Mouse (Mus musculus) testis, adult 2 months (tissue): ENCODE measurements around the gene Olfr734. TPM values are rescaled to one million over a fixed set of nuclear protein-coding genes. Genes with fewer than 3 reads are reported as not detected.

Source experiments
- H3K27ac ChIP-seq: fragments of 200-500 bp; 2 replicates; pipeline ENCODE4 v1.5.1; 2012; ENCODE audit warnings: low read depth, low read length; ENCODE audit not compliant: control insufficient read depth, insufficient read depth
- H3K27me3 ChIP-seq: fragments of 200-500 bp; 2 replicates; pipeline ENCODE4 v1.6.1; 2012; ENCODE audit warnings: mild to moderate bottlenecking, low read length, moderate library complexity; ENCODE audit not compliant: control insufficient read depth, insufficient read depth
- H3K36me3 ChIP-seq: fragments of 200-500 bp; 2 replicates; pipeline ENCODE4 v1.6.1; 2012; ENCODE audit warnings: mild to moderate bottlenecking, low read length; ENCODE audit not compliant: control insufficient read depth, insufficient read depth
- H3K4me1 ChIP-seq: fragments of 200-500 bp; 2 replicates; pipeline ENCODE4 v1.6.1; 2012; ENCODE audit warnings: low read length; ENCODE audit not compliant: control insufficient read depth, insufficient read depth
- H3K4me3 ChIP-seq: fragments of 200-500 bp; 2 replicates; pipeline ENCODE4 v1.5.1; 2012; ENCODE audit warnings: low read depth, mild to moderate bottlenecking, low read length, moderate library complexity, mixed read lengths; ENCODE audit not compliant: control insufficient read depth
- CTCF ChIP-seq: fragments of 200-500 bp; IDR thresholded peaks from 2 replicates; pipeline ENCODE4 v1.5.1; 2012; ENCODE audit warnings: low read depth, mild to moderate bottlenecking, inconsistent platforms, low read length, moderate library complexity; ENCODE audit not compliant: control insufficient read depth, insufficient read depth, insufficient replicate concordance
- POLR2A ChIP-seq: fragments of 200-500 bp; IDR thresholded peaks from 2 replicates; pipeline ENCODE4 v1.6.1; 2012; ENCODE audit warnings: low read depth, mild to moderate bottlenecking, inconsistent platforms, low read length, moderate library complexity; ENCODE audit not compliant: control insufficient read depth
- polyA plus RNA-seq: library from polyadenylated mRNA; depleted of rRNA; stranded (reverse); fragments of >200 nt; gene quantifications from 2 replicates; pipeline ENCODE4 v1.2.3, GENCODE M21; 2012; rRNA removed

The Olfr734 gene
- 0.10 and 0.37 TPM in 2 replicates for polyA plus RNA-seq

GRCm38 (mm10) chr14:50326661-50327060, at the start of gene Olfr734:
TSS of gene Olfr734 (minus strand) at chr14:50326761.
- Histone ChIP-seq H3K4me3 (no peak within 1 kb of the TSS), H3K27ac (no peak within 1 kb of the TSS), H3K4me1 (no peaks in the 10 kb centered on the region), H3K27me3 (no peaks in the 10 kb centered on the region), H3K36me3 (no peaks in the 10 kb centered on the region)
- TF ChIP-seq POLR2A = no peak
- no peak for TF ChIP-seq CTCF

GRCm38 (mm10) chr14:50363561-50363960, 37.0 kb upstream of the Olfr734 start:
- H3K36me3 ChIP-seq = no peaks in the 10 kb centered on the region
- no peak overlapping the region for H3K27ac ChIP-seq
- no peak overlapping the region for H3K4me3 ChIP-seq
- no peak for TF ChIP-seq POLR2A
- TF ChIP-seq CTCF = no peak
- no peaks in the 10 kb centered on the region for H3K4me1 ChIP-seq
- H3K27me3 ChIP-seq = no peaks in the 10 kb centered on the region

- H3K4me1 ChIP-seq = no peaks in the 10 kb centered on the region
- H3K36me3 ChIP-seq = no peaks in the 10 kb centered on the region
- TF ChIP-seq CTCF (no peak), POLR2A (no peak)
- H3K27me3 ChIP-seq = no peaks in the 10 kb centered on the region
- H3K27ac ChIP-seq = no peak overlapping the region
- no peak overlapping the region for H3K4me3 ChIP-seq
Measured at GRCm38 (mm10) chr14:50360480-50360879, 33.9 kb upstream of the Olfr734 start.

GRCm38 (mm10) chr14:50357593-50357992, 31.0 kb upstream of the Olfr734 start, which contains the start of gene Tlr11:
TSS of gene Tlr11 (plus strand) at chr14:50357914.
- Histone ChIP-seq H3K4me1 (no peaks in the 10 kb centered on the region), H3K36me3 (no peaks in the 10 kb centered on the region), H3K4me3 (no peak within 1 kb of the TSS), H3K27ac (no peak within 1 kb of the TSS), H3K27me3 (no peaks in the 10 kb centered on the region)
- TF ChIP-seq POLR2A (no peak), CTCF (no peak)

GRCm38 (mm10) chr14:50356725-50357124, 30.2 kb upstream of the Olfr734 start:
- Histone ChIP-seq H3K36me3 (no peaks in the 10 kb centered on the region), H3K27ac (no peak overlapping the region), H3K4me1 (no peaks in the 10 kb centered on the region), H3K27me3 (no peaks in the 10 kb centered on the region), H3K4me3 (no peak overlapping the region)
- TF ChIP-seq POLR2A = no peak
- TF ChIP-seq CTCF = no peak

- TF ChIP-seq CTCF = peak; percentile 41; the same call in 1 of the 2 replicates
- TF ChIP-seq POLR2A = no peak
- no peaks in the 10 kb centered on the region for H3K4me1 ChIP-seq
- no peaks in the 10 kb centered on the region for H3K36me3 ChIP-seq
- no peak overlapping the region for H3K4me3 ChIP-seq
- no peak overlapping the region for H3K27ac ChIP-seq
- H3K27me3 ChIP-seq = no peaks in the 10 kb centered on the region
Measured at GRCm38 (mm10) chr14:50352438-50352837, 25.9 kb upstream of the Olfr734 start.

GRCm38 (mm10) chr14:50348796-50349195, 22.2 kb upstream of the Olfr734 start, which contains the start of gene Olfr735:
TSS of gene Olfr735 (minus strand) at chr14:50348872.
- Histone ChIP-seq H3K27ac (no peak within 1 kb of the TSS), H3K4me1 (no peaks in the 10 kb centered on the region), H3K27me3 (no peaks in the 10 kb centered on the region), H3K4me3 (no peak within 1 kb of the TSS), H3K36me3 (no peaks in the 10 kb centered on the region)
- TF ChIP-seq POLR2A (no peak), CTCF (no peak)

GRCm38 (mm10) chr14:50301422-50301821, 25.1 kb downstream of the Olfr734 start, which contains the start of gene Olfr733:
TSS of gene Olfr733 (minus strand) at chr14:50301522.
- Histone ChIP-seq H3K4me3 (no peak within 1 kb of the TSS), H3K36me3 (no peaks in the 10 kb centered on the region), H3K27me3 (no peaks in the 10 kb centered on the region), H3K4me1 (no peaks in the 10 kb centered on the region), H3K27ac (no peak within 1 kb of the TSS)
- TF ChIP-seq POLR2A (no peak), CTCF (no peak)
